In the genomic region with DNA sequence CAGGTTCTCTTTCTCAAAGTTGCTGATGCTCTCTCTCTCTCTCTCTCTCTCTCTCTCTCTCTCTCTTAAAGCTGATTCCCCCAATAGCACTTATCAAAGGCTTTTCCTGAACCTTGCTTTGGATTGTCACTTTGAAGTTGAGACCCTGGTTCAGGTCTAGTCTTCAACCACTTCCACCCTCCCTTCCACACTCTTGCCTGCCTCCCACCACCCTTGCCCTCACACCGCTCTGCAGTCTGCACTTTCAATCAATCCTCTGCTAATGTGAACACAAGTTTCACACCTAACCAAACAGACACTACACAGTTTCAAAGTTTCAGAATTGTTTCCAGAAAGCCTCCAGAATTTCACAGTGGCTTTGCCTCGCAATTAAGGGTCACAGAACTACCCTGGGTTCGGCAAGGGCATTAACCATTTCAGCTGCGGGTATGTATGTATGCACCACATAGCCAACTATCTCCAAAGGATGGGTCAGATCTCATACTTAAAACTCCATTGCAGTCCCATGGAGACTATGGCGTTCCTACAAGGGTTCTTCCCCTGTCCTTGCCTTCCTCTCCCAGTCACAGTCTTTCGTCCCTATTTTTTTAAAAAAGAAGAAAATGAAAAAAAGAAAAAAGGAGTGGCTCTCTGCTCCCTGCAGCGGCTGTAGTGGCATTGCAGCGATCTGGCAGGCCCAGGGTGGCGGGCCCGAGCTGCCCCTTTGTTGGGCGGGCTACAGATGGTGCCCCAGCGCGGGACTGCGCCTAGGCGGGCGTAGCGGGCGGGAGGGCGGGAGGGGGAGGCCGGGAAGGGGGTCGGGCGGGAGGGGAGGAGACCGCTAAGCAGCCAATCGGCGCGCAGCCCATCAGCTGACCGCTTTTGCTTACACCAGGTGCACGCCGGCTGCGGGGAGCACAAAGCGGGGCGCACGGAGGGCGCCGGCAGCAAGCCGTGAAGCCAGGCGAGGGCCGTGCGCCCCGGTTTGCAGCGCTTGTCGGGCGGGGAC, we compare ENCODE assay signal across 8 mouse cellular contexts. TPM values are rescaled to one million over a fixed set of nuclear protein-coding genes. Genes with fewer than 3 reads are reported as not detected.
DNase-seq lines count a peak whose midpoint lies in the region; ATAC-seq lines count a peak whose summit lies in the region.

A gene (plus strand): TSS at position 892 of the 988 bp plus-strand sequence.

- 7% methylated on average over 33 of the region's 43 CpGs for WGBS in liver, embryonic 12.5 days (ENCODE audit: insufficient replicate concordance)

- peak; percentile 44; the same call in 1 of the 2 replicates for ATAC-seq in liver, embryonic 12.5 days

- intact Hi-C loops in gastrocnemius, postnatal 14 days (cut with DNase I; ENCODE audit: low total_unique reads): no loop called here

- H3K4me3 ChIP-seq in liver, embryonic 12.5 days: peak within 1 kb of the TSS; percentile 43

- H3K9ac ChIP-seq in liver, embryonic 12.5 days: no peak within 1 kb of the TSS

- peaks cover 38% of the 10 kb centered on the region for H3K27me3 ChIP-seq in liver, embryonic 12.5 days (replicated peaks)

- H3K36me3 ChIP-seq in liver, embryonic 12.5 days: no peaks in the 10 kb centered on the region

- no peak within 1 kb of the TSS for H3K27ac ChIP-seq in liver, embryonic 12.5 days

- 0 out of 2 replicates have a peak, but pooled peaks cover 6% of the 10 kb centered on the region for H3K4me1 ChIP-seq in liver, embryonic 12.5 days

- no peaks in the 10 kb centered on the region for H3K9me3 ChIP-seq in liver, embryonic 12.5 days (replicated peaks)

- H3K4me2 ChIP-seq in liver, embryonic 12.5 days: peak within 1 kb of the TSS; percentile 69

- DNase-seq in thymus, postnatal 14 days: peak; percentile 6
- DNase-seq in thymus, adult 18-20 months: no peak
- DNase-seq in embryo, embryonic 10 days (ENCODE audit: low spot score): peak; percentile 86
- peak; percentile 50 for DNase-seq in gastrocnemius, postnatal 14 days
- DNase-seq in kidney, postnatal 14 days: peak; percentile 32
- peak; percentile 31 for DNase-seq in retina, postnatal 7 days (ENCODE audit: low read depth, low spot score)
- DNase-seq in MN1 (ENCODE audit: low spot score): no peak

RNA-seq across cellular contexts. Expression of the gene that starts here (rescaled TPM):
- 10 to 100 TPM; 15.0 to 23.6 TPM for total RNA-seq in gastrocnemius, postnatal 14 days (2021)
- 0.67 and 1.3 TPM in 2 replicates for polyA plus RNA-seq in liver, embryonic 12.5 days (2016; fragmentation: Nextera tagmentation; extraction: Ambion mirVana)

Comparison
In these comparisons a context has a peak if more than half of its experiments do, and no peak if none do; other contexts are left out.
1. DNase-seq: peak in thymus, postnatal 14 days (single experiment), embryo, embryonic 10 days (single experiment), gastrocnemius, postnatal 14 days (single experiment), kidney, postnatal 14 days (single experiment) and retina, postnatal 7 days (single experiment); none in thymus, adult 18-20 months (0 of 2) and MN1 (single experiment).